Mouse (Mus musculus): ENCODE data around the gene Usp43. TPM values are rescaled to one million over a fixed set of nuclear protein-coding genes. Genes with fewer than 3 reads are reported as not detected.

The Usp43 gene
- polyA plus RNA-seq, 1 experiment, result not detected

DNA sequence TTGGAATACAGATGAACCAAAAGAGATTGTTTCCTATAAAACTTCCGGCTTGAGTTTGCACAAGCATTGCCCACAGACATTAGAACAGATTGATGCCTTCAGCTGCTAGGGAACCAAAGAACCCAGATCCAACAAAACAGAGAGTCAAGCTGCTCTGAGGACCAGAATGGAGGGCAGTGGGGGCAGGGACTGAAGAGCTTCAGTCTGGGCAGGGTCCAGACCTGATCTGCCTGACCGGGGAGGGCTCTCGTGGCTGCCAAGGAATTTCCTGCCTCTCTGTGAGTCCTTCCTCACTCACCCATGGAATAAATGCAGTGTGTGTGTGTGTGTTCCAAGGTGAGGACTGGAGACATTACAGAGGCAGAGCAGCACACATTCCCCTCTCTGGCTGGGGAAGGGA is 26.3 kb upstream of the Usp43 start:
- H3K4me1 ChIP-seq (ENCODE audit: control insufficient read depth), result no peaks in the 10 kb centered on the region
- no peaks in the 10 kb centered on the region for H3K27me3 ChIP-seq (ENCODE audit: control insufficient read depth)
- H3K9me3 ChIP-seq (ENCODE audit: control insufficient read depth, low read length), result no peaks in the 10 kb centered on the region
- H3K36me3 ChIP-seq (ENCODE audit: control insufficient read depth), result no peaks in the 10 kb centered on the region
- TF ChIP-seq TAL1 (IDR thresholded peaks at IDR 0.05; ENCODE audit: low read length) (no peak), GATA1 (IDR thresholded peaks at IDR 0.05; ENCODE audit: low read length) (no peak)
- H3K4me3 ChIP-seq (replicated peaks), result no peak overlapping the region

DNA sequence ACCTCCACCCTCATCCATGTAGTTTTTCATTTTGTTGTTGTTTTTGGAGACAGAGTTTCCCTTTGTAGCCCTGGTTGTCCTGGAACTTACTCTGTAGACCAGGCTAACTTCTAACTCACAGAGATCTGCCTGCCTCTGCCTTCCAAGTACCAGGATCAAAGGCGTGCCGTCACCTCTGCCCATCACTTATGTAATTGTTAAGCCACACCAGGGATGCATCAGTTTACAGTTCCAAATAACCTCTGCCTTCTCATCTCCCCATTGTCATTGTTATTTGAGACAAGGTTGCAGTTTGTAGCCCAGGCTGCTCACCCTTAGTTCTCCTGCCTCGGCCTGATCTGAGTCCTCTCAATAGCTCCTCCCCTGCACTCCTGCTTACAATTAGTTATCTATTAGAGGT is 10.2 kb upstream of the Usp43 start:
- no peaks in the 10 kb centered on the region for H3K36me3 ChIP-seq (ENCODE audit: control insufficient read depth)
- no peaks in the 10 kb centered on the region for H3K4me1 ChIP-seq (ENCODE audit: control insufficient read depth)
- no peaks in the 10 kb centered on the region for H3K9me3 ChIP-seq (ENCODE audit: control insufficient read depth, low read length)
- H3K4me3 ChIP-seq (replicated peaks), result no peak overlapping the region
- no peaks in the 10 kb centered on the region for H3K27me3 ChIP-seq (ENCODE audit: control insufficient read depth)
- TF ChIP-seq TAL1 (IDR thresholded peaks at IDR 0.05; ENCODE audit: low read length), result no peak
- no peak for TF ChIP-seq GATA1 (IDR thresholded peaks at IDR 0.05; ENCODE audit: low read length)

GRCm38 (mm10) chr11:67926348-67927055 is 4.5 kb upstream of the Usp43 start:
- Histone ChIP-seq H3K27me3 (ENCODE audit: control insufficient read depth) (peaks cover 14% of the 10 kb centered on the region), H3K36me3 (ENCODE audit: control insufficient read depth) (no peaks in the 10 kb centered on the region), H3K4me1 (ENCODE audit: control insufficient read depth) (peaks cover 8% of the 10 kb centered on the region), H3K9me3 (ENCODE audit: control insufficient read depth, low read length) (peaks cover under 1% of the 10 kb centered on the region; the same call in 1 of the 2 replicates), H3K4me3 (replicated peaks) (no peak overlapping the region)
- no peak for TF ChIP-seq TAL1 (IDR thresholded peaks at IDR 0.05; ENCODE audit: low read length)
- no peak for TF ChIP-seq GATA1 (IDR thresholded peaks at IDR 0.05; ENCODE audit: low read length)

- no peak overlapping the region for H3K4me3 ChIP-seq (replicated peaks)
- peaks cover 8% of the 10 kb centered on the region for H3K4me1 ChIP-seq (ENCODE audit: control insufficient read depth)
- no peaks in the 10 kb centered on the region for H3K36me3 ChIP-seq (ENCODE audit: control insufficient read depth)
- peaks cover 29% of the 10 kb centered on the region for H3K27me3 ChIP-seq (ENCODE audit: control insufficient read depth)
- no peak for TF ChIP-seq TAL1 (IDR thresholded peaks at IDR 0.05; ENCODE audit: low read length)
- no peak for TF ChIP-seq GATA1 (IDR thresholded peaks at IDR 0.05; ENCODE audit: low read length)
- peaks cover 2% of the 10 kb centered on the region; the same call in 1 of the 2 replicates for H3K9me3 ChIP-seq (ENCODE audit: control insufficient read depth, low read length)
Observed at GRCm38 (mm10) chr11:67925000-67925399, 3.0 kb upstream of the Usp43 start.

DNA sequence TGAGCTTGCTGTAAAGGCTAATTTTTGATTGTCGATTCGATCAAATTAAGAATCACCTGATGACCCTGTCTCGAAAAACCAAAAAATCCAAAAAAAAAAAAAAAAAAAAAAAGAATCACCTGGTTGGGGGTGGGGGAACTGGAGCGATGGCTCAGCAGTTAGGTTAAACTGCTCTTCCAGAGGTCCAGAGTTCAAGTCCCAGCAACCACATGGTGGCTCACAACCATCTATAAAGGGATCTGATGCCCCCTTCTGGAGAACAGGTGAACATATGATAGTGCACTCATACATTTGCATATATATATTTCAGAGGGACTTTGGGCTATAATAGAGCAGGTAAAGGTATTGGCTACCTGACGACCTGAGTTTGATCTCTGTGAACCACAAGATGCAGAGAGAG is 1.8 kb upstream of the Usp43 start:
- H3K9me3 ChIP-seq (ENCODE audit: control insufficient read depth, low read length), result peaks cover 2% of the 10 kb centered on the region; the same call in 1 of the 2 replicates
- H3K36me3 ChIP-seq (ENCODE audit: control insufficient read depth), result no peaks in the 10 kb centered on the region
- H3K4me1 ChIP-seq (ENCODE audit: control insufficient read depth), result peaks cover 8% of the 10 kb centered on the region
- no peak overlapping the region for H3K4me3 ChIP-seq (replicated peaks)
- no peak for TF ChIP-seq GATA1 (IDR thresholded peaks at IDR 0.05; ENCODE audit: low read length)
- no peak for TF ChIP-seq TAL1 (IDR thresholded peaks at IDR 0.05; ENCODE audit: low read length)
- peaks cover 39% of the 10 kb centered on the region for H3K27me3 ChIP-seq (ENCODE audit: control insufficient read depth)

DNA sequence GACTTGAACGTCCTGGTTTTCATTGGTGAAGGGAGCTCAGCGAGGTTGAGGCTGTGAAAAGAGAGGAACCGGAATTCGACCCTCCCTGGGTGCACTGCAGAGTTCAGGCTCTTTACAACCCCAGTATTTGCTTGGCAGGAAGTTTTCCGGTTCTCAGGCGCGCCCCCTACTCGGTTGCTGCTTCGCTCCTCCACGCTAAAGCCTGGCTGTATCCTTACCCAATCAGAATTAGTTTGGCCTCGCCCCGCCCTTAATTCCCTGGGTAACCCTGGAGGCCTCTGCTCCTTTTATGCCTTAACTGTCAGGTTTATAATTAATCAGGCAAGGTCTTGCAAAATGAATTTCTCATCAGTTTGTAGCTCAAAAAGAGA is 787 bp upstream of the Usp43 start:
- Histone ChIP-seq H3K4me1 (ENCODE audit: control insufficient read depth) (peaks cover 8% of the 10 kb centered on the region), H3K36me3 (ENCODE audit: control insufficient read depth) (no peaks in the 10 kb centered on the region), H3K4me3 (replicated peaks) (no peak overlapping the region), H3K9me3 (ENCODE audit: control insufficient read depth, low read length) (peaks cover 2% of the 10 kb centered on the region; the same call in 1 of the 2 replicates), H3K27me3 (ENCODE audit: control insufficient read depth) (peaks cover 39% of the 10 kb centered on the region)
- TF ChIP-seq TAL1 (IDR thresholded peaks at IDR 0.05; ENCODE audit: low read length) (no peak), GATA1 (IDR thresholded peaks at IDR 0.05; ENCODE audit: low read length) (no peak)

GRCm38 (mm10) chr11:67921091-67921826 is 694 bp downstream of the Usp43 start:
- no peak for TF ChIP-seq TAL1 (IDR thresholded peaks at IDR 0.05; ENCODE audit: low read length)
- no peak for TF ChIP-seq GATA1 (IDR thresholded peaks at IDR 0.05; ENCODE audit: low read length)
- Histone ChIP-seq H3K9me3 (ENCODE audit: control insufficient read depth, low read length) (peaks cover 2% of the 10 kb centered on the region; the same call in 1 of the 2 replicates), H3K27me3 (ENCODE audit: control insufficient read depth) (peaks cover 39% of the 10 kb centered on the region), H3K4me3 (replicated peaks) (no peak overlapping the region), H3K4me1 (ENCODE audit: control insufficient read depth) (peaks cover 8% of the 10 kb centered on the region), H3K36me3 (ENCODE audit: control insufficient read depth) (no peaks in the 10 kb centered on the region)

DNA sequence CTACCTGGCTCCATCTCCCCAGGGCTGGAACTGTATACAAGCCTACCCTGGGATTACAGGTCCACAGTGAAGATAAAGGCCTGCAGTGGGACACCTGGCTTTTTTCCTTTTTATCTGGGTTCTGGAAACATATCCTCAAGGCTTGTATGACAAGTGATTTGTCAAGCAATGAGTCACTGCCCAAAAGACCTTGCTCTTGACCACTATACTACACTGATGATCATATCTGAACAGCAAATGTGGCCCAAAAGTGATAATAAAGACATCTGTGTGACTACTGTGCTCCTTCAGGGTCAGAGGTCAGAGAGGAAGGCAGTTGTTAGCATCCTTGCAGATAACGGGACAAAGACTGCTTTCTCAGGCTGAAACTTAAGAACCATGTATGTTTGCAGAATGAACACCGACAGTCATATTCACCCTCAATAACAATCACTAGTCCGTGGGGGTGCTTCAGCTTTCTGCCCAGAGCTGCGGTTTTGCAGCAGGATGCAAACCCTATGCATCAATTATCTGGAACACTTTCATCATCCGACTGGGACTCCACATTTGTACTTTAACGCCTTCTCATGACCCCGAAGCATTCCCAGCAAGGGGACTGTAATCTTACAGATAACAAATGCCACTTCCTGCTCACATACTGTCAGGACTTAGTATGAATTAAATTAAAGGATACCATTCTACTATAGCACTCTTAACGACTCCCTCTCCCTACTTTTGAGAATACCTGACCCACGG is 1.6 kb downstream of the Usp43 start:
- peaks cover 8% of the 10 kb centered on the region for H3K4me1 ChIP-seq (ENCODE audit: control insufficient read depth)
- H3K4me3 ChIP-seq (replicated peaks), result no peak overlapping the region
- no peaks in the 10 kb centered on the region for H3K36me3 ChIP-seq (ENCODE audit: control insufficient read depth)
- H3K9me3 ChIP-seq (ENCODE audit: control insufficient read depth, low read length), result peaks cover 2% of the 10 kb centered on the region; the same call in 1 of the 2 replicates
- H3K27me3 ChIP-seq (ENCODE audit: control insufficient read depth), result peaks cover 39% of the 10 kb centered on the region
- no peak for TF ChIP-seq GATA1 (IDR thresholded peaks at IDR 0.05; ENCODE audit: low read length)

GRCm38 (mm10) chr11:67919593-67919992 is 2.4 kb downstream of the Usp43 start:
- peaks cover 39% of the 10 kb centered on the region for H3K27me3 ChIP-seq (ENCODE audit: control insufficient read depth)
- TF ChIP-seq GATA1 (IDR thresholded peaks at IDR 0.05; ENCODE audit: low read length) (no peak), TAL1 (IDR thresholded peaks at IDR 0.05; ENCODE audit: low read length) (no peak)
- H3K4me3 ChIP-seq (replicated peaks), result no peak overlapping the region
- peaks cover 8% of the 10 kb centered on the region for H3K4me1 ChIP-seq (ENCODE audit: control insufficient read depth)
- H3K9me3 ChIP-seq (ENCODE audit: control insufficient read depth, low read length), result peaks cover 2% of the 10 kb centered on the region; the same call in 1 of the 2 replicates
- H3K36me3 ChIP-seq (ENCODE audit: control insufficient read depth), result no peaks in the 10 kb centered on the region

Measured in erythroblast, embryonic 14.5 days (primary cell).